Comparison of ENCODE assay signal across 8 mouse cellular contexts in genomic region chr8:10898562-10899527, GRCm38 (mm10).
DNase-seq lines count a peak whose midpoint lies in the region; ATAC-seq lines count a peak whose summit lies in the region.

No protein-coding gene starts in this region.

- 0 out of 2 replicates have a peak, but pooled peaks have one; percentile 50 for ATAC-seq in intestine, embryonic 14.5 days (replicated peaks; ENCODE audit: low FRiP score, low TSS enrichment, low read depth)
- no peak for ATAC-seq in liver, embryonic 16.5 days (ENCODE audit: low read depth)

- intact Hi-C loops in heart, postnatal 14 days (cut with DNase I) = no loop called here

- H3K9me3 ChIP-seq in intestine, embryonic 14.5 days (ENCODE audit: control insufficient read depth, low read length) = no peaks in the 10 kb centered on the region
- H3K9me3 ChIP-seq in liver, embryonic 16.5 days (replicated peaks; ENCODE audit: control insufficient read depth, low read length) = no peaks in the 10 kb centered on the region

- peak; percentile 41 to 49 for DNase-seq in heart, adult 18-20 months
- no peak for DNase-seq in heart, postnatal 14 days
- peak; percentile 48 for DNase-seq in embryo, embryonic 9.5 days (ENCODE audit: extremely low spot score)
- DNase-seq in intestine, embryonic 14.5 days (ENCODE audit: low spot score) = peak; percentile 50
- DNase-seq in MN1 (ENCODE audit: low spot score) = no peak
- no peak for DNase-seq in urinary bladder, postnatal 4 days (ENCODE audit: low spot score in 2 of 2)
- no peak for DNase-seq in gastrocnemius, postnatal 10 days

- H3K4me3 ChIP-seq in intestine, embryonic 14.5 days (ENCODE audit: low read depth, low read length) = no peak overlapping the region
- H3K4me3 ChIP-seq in liver, embryonic 16.5 days (ENCODE audit: low read depth, low read length) = no peak overlapping the region

- 32% methylated on average over 16 of the region's 16 CpGs for WGBS in intestine, embryonic 14.5 days
- WGBS in liver, embryonic 16.5 days (ENCODE audit: insufficient replicate concordance) = 41% methylated on average over 16 of the region's 16 CpGs

- H3K36me3 ChIP-seq in intestine, embryonic 14.5 days (ENCODE audit: control insufficient read depth, insufficient read depth, low read length) = no peaks in the 10 kb centered on the region
- no peaks in the 10 kb centered on the region for H3K36me3 ChIP-seq in liver, embryonic 16.5 days (ENCODE audit: control insufficient read depth, insufficient read depth)

- H3K27ac ChIP-seq in intestine, embryonic 14.5 days (ENCODE audit: low read depth) = no peak overlapping the region
- H3K27ac ChIP-seq in liver, embryonic 16.5 days (ENCODE audit: low read length) = peak overlapping the region; percentile 12

- H3K9ac ChIP-seq in intestine, embryonic 14.5 days (ENCODE audit: low read length) = no peak overlapping the region
- no peak overlapping the region for H3K9ac ChIP-seq in liver, embryonic 16.5 days (ENCODE audit: low read depth, low read length)

- peaks cover 14% of the 10 kb centered on the region for H3K4me1 ChIP-seq in intestine, embryonic 14.5 days (replicated peaks; ENCODE audit: control insufficient read depth, insufficient read depth, low read length)
- peaks cover 12% of the 10 kb centered on the region for H3K4me1 ChIP-seq in liver, embryonic 16.5 days (ENCODE audit: control insufficient read depth, low read depth, low read length)

- no peaks in the 10 kb centered on the region for H3K27me3 ChIP-seq in intestine, embryonic 14.5 days (replicated peaks; ENCODE audit: control insufficient read depth, insufficient read depth, low read length)
- H3K27me3 ChIP-seq in liver, embryonic 16.5 days (ENCODE audit: control insufficient read depth, insufficient read depth, low read depth, low read length) = no peaks in the 10 kb centered on the region

- H3K4me2 ChIP-seq in intestine, embryonic 14.5 days (ENCODE audit: low read length) = peak overlapping the region; percentile 44
- H3K4me2 ChIP-seq in liver, embryonic 16.5 days (ENCODE audit: low read depth, low read length) = peak overlapping the region; percentile 39; the same call in 1 of the 2 replicates

Comparison
In these comparisons a context has a peak if more than half of its experiments do, and no peak if none do; other contexts are left out.
1. DNase-seq: peak in heart, adult 18-20 months (2 of 2), embryo, embryonic 9.5 days (single experiment) and intestine, embryonic 14.5 days (single experiment); none in heart, postnatal 14 days (0 of 2), MN1 (single experiment), urinary bladder, postnatal 4 days (0 of 2) and gastrocnemius, postnatal 10 days (single experiment).